Mouse (Mus musculus) frontal cortex, adult 2 months (tissue): Measurements from ENCODE around the gene Dmbt1. TPM values are rescaled to one million over a fixed set of nuclear protein-coding genes. Genes with fewer than 3 reads are reported as not detected.
"Not testable (repeated sequence)": the region's sequence is repeated elsewhere in the genome, so short reads cannot be mapped to it uniquely, and the experiment has no call there.

Experiments used
- DNase-seq, 2 experiments: peaks; one replicate each; pipeline ENCODE4 v3.0.0; 2022; ENCODE audit warnings: low spot score in 1 of 2; ENCODE audit errors: extremely low spot score in 1 of 2
- polyA plus RNA-seq: library from polyadenylated mRNA; depleted of rRNA; stranded (reverse); fragments of >200 nt; gene quantifications from 2 replicates; pipeline ENCODE4 v1.2.3, GENCODE M21; 2012; rRNA removed

The Dmbt1 gene
- 0.04 TPM in 1 of 2 replicates, not detected in the other for polyA plus RNA-seq

- no peak for DNase-seq
These were observed at the start of gene Dmbt1 for GRCm38 (mm10) chr7:131031755-131032154. Gene Dmbt1, plus strand, starts transcription at chr7:131032053.

GRCm38 (mm10) chr7:130982371-130982770 is 49.5 kb upstream of the Dmbt1 start:
- DNase-seq, result no peak

DNA sequence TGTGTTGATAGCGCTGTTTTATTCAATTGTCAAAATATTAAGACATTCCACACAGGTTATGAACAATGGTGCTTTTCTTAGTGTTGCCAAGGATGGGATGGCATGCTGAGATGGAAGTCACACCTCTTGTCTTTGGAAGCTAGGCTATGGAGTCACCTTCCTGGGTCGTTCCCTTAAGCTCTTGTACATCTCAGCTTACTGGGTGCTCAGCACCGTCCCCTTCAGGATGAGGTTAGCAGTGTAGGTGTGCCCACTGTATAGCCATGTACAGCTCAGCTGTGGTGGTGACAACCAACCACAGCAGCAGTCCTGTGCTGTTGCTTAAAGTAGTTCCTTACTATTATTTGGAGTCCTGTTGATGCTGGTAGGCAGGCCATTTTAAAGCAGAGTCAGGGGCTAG is 49.0 kb upstream of the Dmbt1 start:
- no peak for DNase-seq

DNA sequence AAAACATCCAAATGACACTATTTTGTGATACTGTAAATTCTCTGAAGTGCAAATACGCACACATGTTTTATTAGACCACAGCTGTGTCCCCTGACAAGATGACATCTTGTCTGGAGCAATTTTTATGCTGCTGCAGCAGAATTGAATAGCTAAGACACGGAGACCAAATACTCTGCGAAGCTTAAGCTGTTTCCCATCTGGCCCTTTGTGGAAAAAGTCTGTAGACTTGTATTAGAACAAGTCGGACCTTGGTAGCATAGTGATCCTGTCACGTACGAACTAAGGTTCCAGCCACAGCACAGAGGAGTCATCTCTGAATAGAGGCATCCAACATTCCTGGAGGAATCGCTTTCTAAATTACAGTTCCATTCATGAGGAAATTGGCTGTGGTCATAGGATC is 47.6 kb upstream of the Dmbt1 start:
- DNase-seq, result no peak

GRCm38 (mm10) chr7:130985193-130985592 is 46.7 kb upstream of the Dmbt1 start:
- DNase-seq, result no peak

GRCm38 (mm10) chr7:130985716-130986115 is 46.1 kb upstream of the Dmbt1 start:
- no peak for DNase-seq

DNA sequence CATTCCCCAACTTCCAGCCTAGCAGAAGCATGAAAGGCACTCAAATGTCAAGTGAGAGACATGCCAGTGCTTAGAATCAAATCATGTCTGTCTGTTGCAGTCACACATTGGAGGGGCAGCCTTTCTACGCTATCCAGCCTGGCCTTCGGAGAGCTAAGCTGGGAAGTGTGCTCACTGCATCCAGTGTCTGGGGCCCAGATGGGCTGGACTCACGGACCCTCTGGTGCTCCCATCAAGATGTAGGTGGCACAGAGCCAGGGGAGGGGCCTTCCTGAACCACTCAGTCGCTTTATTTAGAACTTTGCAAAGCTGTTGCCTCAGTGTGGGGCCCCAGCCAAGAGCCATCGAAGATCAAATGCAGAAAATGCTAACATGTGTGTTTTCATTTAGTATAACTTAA is 43.7 kb upstream of the Dmbt1 start:
- DNase-seq, result no peak

DNA sequence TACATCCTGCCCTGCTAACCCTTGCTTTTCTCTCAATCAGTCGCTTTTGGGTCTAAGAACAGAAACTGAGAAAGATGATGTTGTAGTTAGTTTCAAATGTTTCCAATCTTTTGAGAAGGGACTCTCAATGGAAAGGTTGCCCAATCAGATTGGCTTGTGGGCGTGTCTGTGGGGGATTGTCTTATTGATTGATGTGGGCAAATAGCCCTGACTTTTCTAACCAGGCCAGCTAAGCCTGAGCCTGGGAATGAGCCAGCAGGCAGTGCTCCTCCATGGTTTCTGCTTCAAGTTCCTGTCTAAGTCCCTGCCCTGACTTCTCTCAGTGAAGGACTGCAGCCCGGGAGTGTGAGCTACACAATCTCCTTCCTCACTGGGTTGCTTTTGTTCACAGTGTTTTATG is 42.5 kb upstream of the Dmbt1 start:
- no peak for DNase-seq

DNA sequence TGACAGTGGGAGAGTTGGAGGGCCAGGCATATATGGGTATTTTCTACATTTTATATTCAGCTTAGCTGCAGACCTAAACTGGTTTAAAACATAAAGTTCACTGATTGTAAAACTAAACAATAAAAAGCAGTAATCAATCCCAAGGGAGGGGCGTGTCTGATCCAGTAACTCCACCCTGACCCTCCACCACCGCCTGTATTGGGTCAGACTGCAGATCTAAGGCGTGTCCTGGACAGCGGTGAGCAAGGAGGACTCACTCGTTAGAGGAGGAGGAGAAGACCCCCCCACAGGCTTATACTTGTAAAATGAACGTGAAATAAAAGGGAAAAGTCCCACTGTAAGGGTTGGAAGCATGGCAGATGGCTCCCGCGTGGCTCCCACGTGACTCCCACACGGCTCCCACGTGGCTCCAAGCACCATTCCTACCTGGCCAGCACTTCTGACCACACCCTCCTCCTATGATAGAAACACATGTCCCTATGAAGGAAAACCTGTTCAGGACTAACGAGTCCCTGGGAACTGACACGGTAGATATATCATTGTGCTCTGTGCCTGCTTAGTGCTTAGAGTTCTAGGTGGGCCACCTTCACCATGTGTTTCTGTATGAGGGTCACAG is 40.6 kb upstream of the Dmbt1 start:
- no peak for DNase-seq

DNA sequence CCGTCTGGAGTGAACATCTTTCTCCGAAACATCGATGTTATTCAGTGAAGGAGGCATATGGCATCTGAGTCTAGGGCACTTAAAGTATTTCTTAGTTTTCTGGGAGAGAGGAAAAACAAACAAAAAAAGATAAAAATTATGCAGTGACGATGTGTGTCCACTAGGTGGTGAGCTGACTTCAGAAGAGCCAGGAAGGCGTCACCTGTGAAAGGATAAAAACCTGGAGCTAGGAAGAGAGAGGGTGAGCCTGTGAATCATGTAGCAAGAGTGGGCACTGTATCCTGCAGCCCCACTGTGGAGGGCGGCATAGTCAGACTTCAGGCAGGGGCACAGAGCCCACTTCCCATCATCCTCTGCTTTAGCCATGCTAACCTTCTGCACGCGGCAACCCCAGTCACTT is 37.9 kb upstream of the Dmbt1 start:
- DNase-seq, result peak in 1 of 2 experiments; percentile 50

DNA sequence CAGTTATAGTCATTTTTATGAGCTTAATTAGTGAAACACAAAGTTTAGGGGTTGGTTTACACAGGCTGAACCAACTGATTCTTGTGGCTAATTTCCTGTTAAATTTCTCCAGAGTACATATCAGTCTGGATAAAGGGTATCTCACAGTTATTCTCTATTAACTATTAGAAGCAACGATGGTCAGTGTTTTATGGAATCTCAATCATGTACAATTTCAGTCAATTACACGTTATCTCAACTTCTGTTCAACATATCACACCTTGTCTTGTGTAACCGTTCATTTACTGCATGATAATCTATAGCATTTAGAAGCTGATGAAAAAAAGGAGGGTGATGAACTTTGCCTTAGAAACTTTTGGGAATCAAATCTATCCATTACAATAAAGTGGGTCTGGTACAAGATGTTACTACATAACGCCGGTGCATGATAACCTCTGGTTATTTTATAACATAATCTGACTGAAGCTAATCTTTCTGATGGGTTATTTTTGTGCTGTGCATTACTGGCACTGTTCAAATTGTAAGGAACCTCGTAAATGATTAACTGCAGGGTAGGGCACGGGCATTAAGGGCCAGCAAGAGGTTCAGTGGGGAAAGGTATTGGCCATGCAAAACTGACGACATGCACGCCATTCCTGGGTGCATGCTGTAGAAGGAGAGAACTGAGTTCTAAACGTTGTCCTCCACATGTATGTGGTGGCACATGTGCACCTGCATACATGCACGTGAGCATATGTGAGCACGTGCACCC is 29.7 kb upstream of the Dmbt1 start:
- no peak for DNase-seq

- no peak for DNase-seq
These were observed 27.8 kb upstream of the Dmbt1 start for GRCm38 (mm10) chr7:131004071-131004470.

GRCm38 (mm10) chr7:131007221-131007620 is 24.6 kb upstream of the Dmbt1 start:
- DNase-seq, result no peak

DNA sequence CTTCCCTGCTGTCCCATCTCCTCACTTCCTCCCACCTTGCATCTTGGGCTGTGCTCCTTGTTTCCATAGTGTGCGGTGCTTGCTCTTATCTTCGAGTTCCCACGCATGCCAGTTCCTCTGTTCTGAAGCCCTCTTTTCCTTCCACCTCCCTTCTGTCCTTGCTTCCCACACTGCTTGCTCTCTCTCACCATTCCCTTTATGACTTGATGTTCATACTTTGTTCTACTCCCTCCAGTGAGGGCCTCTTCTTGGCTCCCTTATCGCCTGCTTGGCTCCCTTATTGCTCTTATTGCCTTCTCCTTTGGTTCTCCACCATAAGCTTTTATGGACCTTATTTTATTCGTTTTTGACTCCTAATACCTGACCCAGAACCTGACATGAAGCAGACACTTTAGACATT is 22.7 kb upstream of the Dmbt1 start:
- no peak for DNase-seq

DNA sequence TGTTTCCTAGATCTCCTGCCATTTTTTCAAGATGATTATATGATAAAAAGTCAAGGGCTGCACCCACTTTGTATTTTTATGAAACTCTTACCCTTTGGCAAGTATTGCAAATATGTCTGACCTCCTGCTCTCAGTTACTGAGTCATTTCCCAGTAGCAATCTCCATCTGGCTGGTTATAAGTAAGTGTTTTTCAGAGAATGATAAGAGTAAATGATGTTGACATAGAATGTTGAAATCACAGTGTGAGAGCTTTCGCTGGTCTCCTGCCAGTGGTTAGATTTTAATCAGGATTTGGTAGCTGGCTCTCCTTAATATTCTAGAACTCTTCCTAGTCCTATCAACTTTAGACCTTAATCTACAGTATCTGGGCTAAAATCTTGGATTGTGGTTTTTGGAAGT is 20.0 kb upstream of the Dmbt1 start:
- DNase-seq, result no peak

- no peak for DNase-seq
These were observed 12.7 kb upstream of the Dmbt1 start for GRCm38 (mm10) chr7:131019181-131019580.

- no peak for DNase-seq
These were observed 7.0 kb upstream of the Dmbt1 start for GRCm38 (mm10) chr7:131024807-131025206.

DNA sequence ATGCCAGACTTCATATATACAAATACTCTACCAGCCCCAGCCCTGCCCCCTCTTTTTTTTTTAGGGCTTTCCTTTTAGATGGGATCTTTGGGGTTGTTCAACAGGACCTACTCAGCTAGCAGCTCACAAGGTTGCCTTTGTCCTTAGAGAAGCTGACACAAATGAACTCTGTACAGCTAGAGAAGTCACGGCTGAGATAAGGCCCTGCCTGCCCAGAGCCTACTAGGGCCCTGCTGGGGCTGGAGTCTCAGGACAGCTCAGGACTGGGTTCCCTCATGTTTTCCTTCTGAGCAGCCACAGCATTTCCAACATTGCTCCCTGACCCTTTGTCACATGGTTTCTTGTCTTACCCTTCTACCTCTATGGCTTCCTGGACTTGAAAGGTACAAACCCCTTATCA is 4.3 kb upstream of the Dmbt1 start:
- no peak for DNase-seq

DNA sequence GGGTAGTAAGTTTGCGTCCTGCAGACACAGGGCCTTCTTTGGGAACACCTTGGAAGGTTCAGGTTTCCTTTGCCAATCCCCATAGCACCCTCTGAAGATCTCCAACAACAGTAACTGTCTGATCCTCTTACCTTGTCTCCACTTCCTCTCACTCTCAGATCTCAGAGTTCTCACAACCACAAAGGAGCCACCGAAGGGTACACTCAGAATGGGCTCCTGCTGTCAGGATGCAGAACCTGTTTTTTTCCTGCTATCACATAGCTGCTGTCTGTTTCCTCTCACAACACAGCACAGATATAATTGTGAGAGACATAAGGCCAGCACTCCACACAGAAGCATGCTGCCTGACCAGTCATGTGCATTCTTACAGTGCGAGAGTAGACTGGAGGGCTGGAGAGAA is 4.5 kb downstream of the Dmbt1 start:
- no peak for DNase-seq

- no peak for DNase-seq
These were observed 5.2 kb downstream of the Dmbt1 start for GRCm38 (mm10) chr7:131037083-131037482.

DNA sequence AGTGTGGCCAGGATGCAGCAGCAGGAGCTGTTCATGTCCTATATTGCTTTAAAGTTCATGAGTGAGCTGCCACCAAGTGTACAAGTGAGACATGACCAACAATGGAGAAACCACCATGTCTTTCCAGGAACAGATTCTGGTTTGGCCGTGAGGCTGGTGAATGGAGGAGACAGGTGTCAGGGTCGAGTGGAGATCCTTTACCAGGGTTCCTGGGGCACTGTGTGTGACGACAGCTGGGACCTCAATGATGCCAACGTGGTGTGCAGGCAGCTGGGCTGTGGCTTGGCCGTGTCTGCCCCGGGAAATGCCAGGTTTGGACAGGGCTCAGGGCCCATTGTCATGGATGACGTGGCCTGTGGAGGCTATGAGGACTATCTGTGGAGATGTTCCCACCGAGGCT is 8.9 kb downstream of the Dmbt1 start:
- not testable (repeated sequence) for DNase-seq

- DNase-seq, result no peak
These were observed 10.8 kb downstream of the Dmbt1 start for GRCm38 (mm10) chr7:131042657-131043056.
